Mouse (Mus musculus) lung, embryonic 15.5 days (tissue): ENCODE measurements around the gene Esrrg. TPM values are rescaled to one million over a fixed set of nuclear protein-coding genes. Genes with fewer than 3 reads are reported as not detected.

Experiments
- ATAC-seq: fragments of 200-750 bp; cut with Nextera tagmentation; 2 replicates; pipeline ENCODE4 v1.8.0; 2017; ENCODE audit warnings: moderate number of reproducible peaks, borderline replicate concordance; ENCODE audit not compliant: low FRiP score, low TSS enrichment; ENCODE audit errors: extremely low read depth
- H3K27ac ChIP-seq: fragments of 300-500 bp; sonication (generic); 2 replicates; pipeline ENCODE4 v1.5.1; 2015; ENCODE audit warnings: moderate library complexity, mild to moderate bottlenecking, inconsistent platforms
- H3K27me3 ChIP-seq: fragments of 300-500 bp; sonication (generic); 2 replicates; pipeline ENCODE4 v1.6.1; 2015; ENCODE audit warnings: inconsistent platforms
- H3K36me3 ChIP-seq: fragments of 300-500 bp; sonication (generic); 2 replicates; pipeline ENCODE4 v1.6.1; 2015; ENCODE audit warnings: inconsistent platforms
- H3K4me1 ChIP-seq: fragments of 300-500 bp; sonication (generic); 2 replicates; pipeline ENCODE4 v1.6.1; 2015; ENCODE audit warnings: inconsistent platforms
- H3K4me2 ChIP-seq: fragments of 300-500 bp; sonication (generic); 2 replicates; pipeline ENCODE4 v1.6.1; 2015; ENCODE audit warnings: inconsistent platforms, mild to moderate bottlenecking, moderate library complexity
- H3K4me3 ChIP-seq: fragments of 300-500 bp; sonication (generic); 2 replicates; pipeline ENCODE4 v1.5.1; 2015; ENCODE audit warnings: mild to moderate bottlenecking, inconsistent platforms
- H3K9ac ChIP-seq: fragments of 300-500 bp; sonication (generic); 2 replicates; pipeline ENCODE4 v1.6.1; 2015; ENCODE audit warnings: inconsistent platforms
- H3K9me3 ChIP-seq: fragments of 300-500 bp; sonication (generic); 2 replicates; pipeline ENCODE4 v1.6.1; 2016; ENCODE audit warnings: inconsistent platforms
- WGBS: fragments of 180-500 bp; shearing (Covaris S2); methylation state at CpG from one replicate; pipeline ENCODE4 v1.1.7; 2015; 5-methylcytosine and 5-hydroxymethylcytosine counted together
- polyA plus RNA-seq: library from polyadenylated mRNA; unstranded; fragments of >200 nt; fragmentation: Nextera tagmentation; extraction: Ambion mirVana; gene quantifications from 2 replicates; pipeline ENCODE4 v1.2.1, GENCODE M21; 2015

The Esrrg gene
- polyA plus RNA-seq, 1 experiment from 2014 or later: 2.1 TPM

GRCm38 (mm10) chr1:188077561-188078195, 469.1 kb downstream of the Esrrg start:
- no peaks in the 10 kb centered on the region for H3K9me3 ChIP-seq
- no peak for ATAC-seq
- H3K4me2 ChIP-seq: no peak overlapping the region
- 80% methylated on average over 11 of the region's 11 CpGs for WGBS
- H3K27ac ChIP-seq: no peak overlapping the region
- no peaks in the 10 kb centered on the region for H3K36me3 ChIP-seq
- H3K27me3 ChIP-seq: no peaks in the 10 kb centered on the region
- H3K4me1 ChIP-seq: no peaks in the 10 kb centered on the region
- H3K4me3 ChIP-seq: no peak overlapping the region
- no peak overlapping the region for H3K9ac ChIP-seq

- Histone ChIP-seq H3K9ac (no peak overlapping the region), H3K4me2 (no peak overlapping the region)
Measured at GRCm38 (mm10) chr1:188080261-188080875, 471.8 kb downstream of the Esrrg start.

GRCm38 (mm10) chr1:188082665-188083640, 474.4 kb downstream of the Esrrg start:
- Histone ChIP-seq H3K4me2 (no peak overlapping the region), H3K4me1 (no peaks in the 10 kb centered on the region), H3K27me3 (no peaks in the 10 kb centered on the region), H3K9me3 (no peaks in the 10 kb centered on the region), H3K27ac (no peak overlapping the region), H3K9ac (no peak overlapping the region), H3K36me3 (no peaks in the 10 kb centered on the region), H3K4me3 (no peak overlapping the region)
- no peak for ATAC-seq
- 64% methylated on average over 18 of the region's 18 CpGs for WGBS

More at GRCm38 (mm10) chr1:188080261-188080875, 471.8 kb downstream of the Esrrg start:
- Histone ChIP-seq H3K27ac (no peak overlapping the region), H3K9me3 (no peaks in the 10 kb centered on the region), H3K4me1 (no peaks in the 10 kb centered on the region), H3K4me3 (no peak overlapping the region), H3K27me3 (no peaks in the 10 kb centered on the region), H3K36me3 (no peaks in the 10 kb centered on the region)
- 67% methylated on average over 12 of the region's 12 CpGs for WGBS
- no peak for ATAC-seq

- no peak for ATAC-seq
- Histone ChIP-seq H3K27ac (no peak overlapping the region), H3K4me2 (no peak overlapping the region), H3K36me3 (no peaks in the 10 kb centered on the region), H3K4me3 (no peak overlapping the region), H3K27me3 (no peaks in the 10 kb centered on the region), H3K9me3 (no peaks in the 10 kb centered on the region), H3K9ac (no peak overlapping the region), H3K4me1 (no peaks in the 10 kb centered on the region)
- WGBS: 47% methylated on average over 13 of the region's 13 CpGs
Measured at GRCm38 (mm10) chr1:188085116-188085879, 476.7 kb downstream of the Esrrg start.

GRCm38 (mm10) chr1:188093724-188094123, 485.1 kb downstream of the Esrrg start:
- Histone ChIP-seq H3K9ac (no peak overlapping the region), H3K4me2 (no peak overlapping the region), H3K27ac (no peak overlapping the region), H3K4me3 (no peak overlapping the region), H3K4me1 (no peaks in the 10 kb centered on the region), H3K36me3 (no peaks in the 10 kb centered on the region), H3K27me3 (no peaks in the 10 kb centered on the region), H3K9me3 (no peaks in the 10 kb centered on the region)
- WGBS: 58% methylated on average over 3 of the region's 3 CpGs
- no peak for ATAC-seq

- no peak for ATAC-seq
- 51% methylated on average over 7 of the region's 7 CpGs for WGBS
- H3K4me1 ChIP-seq: 0 out of 2 replicates have a peak, but pooled peaks cover 5% of the 10 kb centered on the region
- no peak overlapping the region for H3K27ac ChIP-seq
- H3K36me3 ChIP-seq: no peaks in the 10 kb centered on the region
- no peak overlapping the region for H3K4me3 ChIP-seq
- no peak overlapping the region for H3K4me2 ChIP-seq
- no peak overlapping the region for H3K9ac ChIP-seq
- H3K9me3 ChIP-seq: no peaks in the 10 kb centered on the region
- H3K27me3 ChIP-seq: no peaks in the 10 kb centered on the region
Measured at GRCm38 (mm10) chr1:188101832-188102231, 493.2 kb downstream of the Esrrg start.

- H3K9me3 ChIP-seq: no peaks in the 10 kb centered on the region
- no peak for ATAC-seq
- H3K4me2 ChIP-seq: no peak overlapping the region
- H3K4me1 ChIP-seq: peaks cover 8% of the 10 kb centered on the region
- no peaks in the 10 kb centered on the region for H3K27me3 ChIP-seq
- no peak overlapping the region for H3K4me3 ChIP-seq
- H3K36me3 ChIP-seq: no peaks in the 10 kb centered on the region
- H3K9ac ChIP-seq: no peak overlapping the region
- no peak overlapping the region for H3K27ac ChIP-seq
- 14% methylated on average over 3 of the region's 3 CpGs for WGBS
Measured at GRCm38 (mm10) chr1:188103179-188103578, 494.6 kb downstream of the Esrrg start.

- no peaks in the 10 kb centered on the region for H3K9me3 ChIP-seq
- no peak overlapping the region for H3K27ac ChIP-seq
- no peak overlapping the region for H3K4me2 ChIP-seq
- H3K9ac ChIP-seq: no peak overlapping the region
- no peaks in the 10 kb centered on the region for H3K27me3 ChIP-seq
- H3K4me1 ChIP-seq: peaks cover 9% of the 10 kb centered on the region
- 55% methylated on average over 4 of the region's 4 CpGs for WGBS
- H3K36me3 ChIP-seq: no peaks in the 10 kb centered on the region
- no peak for ATAC-seq
- no peak overlapping the region for H3K4me3 ChIP-seq
Measured at GRCm38 (mm10) chr1:188105516-188105915, 496.9 kb downstream of the Esrrg start.

- Histone ChIP-seq H3K27ac (no peak overlapping the region), H3K9ac (no peak overlapping the region), H3K4me2 (no peak overlapping the region), H3K36me3 (no peaks in the 10 kb centered on the region), H3K4me1 (peaks cover 9% of the 10 kb centered on the region), H3K4me3 (no peak overlapping the region), H3K9me3 (no peaks in the 10 kb centered on the region), H3K27me3 (no peaks in the 10 kb centered on the region)
- no peak; the same call in 1 of the 2 replicates for ATAC-seq
- WGBS: 18% methylated on average over 6 of the region's 6 CpGs
Measured at GRCm38 (mm10) chr1:188107946-188108345, 499.4 kb downstream of the Esrrg start.

GRCm38 (mm10) chr1:188111552-188111951, 503.0 kb downstream of the Esrrg start:
- no peak overlapping the region for H3K4me2 ChIP-seq
- peaks cover 4% of the 10 kb centered on the region for H3K4me1 ChIP-seq
- ATAC-seq: no peak
- no peaks in the 10 kb centered on the region for H3K27me3 ChIP-seq
- no peaks in the 10 kb centered on the region for H3K9me3 ChIP-seq
- no peak overlapping the region for H3K9ac ChIP-seq
- no peaks in the 10 kb centered on the region for H3K36me3 ChIP-seq
- H3K4me3 ChIP-seq: no peak overlapping the region
- 46% methylated on average over 3 of the region's 3 CpGs for WGBS
- no peak overlapping the region for H3K27ac ChIP-seq

- H3K36me3 ChIP-seq: no peaks in the 10 kb centered on the region
- no peak for ATAC-seq
- no peak overlapping the region for H3K9ac ChIP-seq
- H3K27me3 ChIP-seq: no peaks in the 10 kb centered on the region
- no peak overlapping the region for H3K27ac ChIP-seq
- H3K4me1 ChIP-seq: peaks cover 1% of the 10 kb centered on the region
- 65% methylated on average over 3 of the region's 3 CpGs for WGBS
- no peak overlapping the region for H3K4me2 ChIP-seq
- no peaks in the 10 kb centered on the region for H3K9me3 ChIP-seq
- no peak overlapping the region for H3K4me3 ChIP-seq
Measured at GRCm38 (mm10) chr1:188113240-188113639, 504.6 kb downstream of the Esrrg start.
